Mouse (Mus musculus) olfactory bulb, adult 2 months (tissue): ENCODE data around the gene Fbxl7.

Experiments used
- CTCF ChIP-seq: fragments of 200-500 bp; IDR thresholded peaks from 2 replicates; pipeline ENCODE4 v1.5.1; 2012; ENCODE audit warnings: low read depth, mild to moderate bottlenecking, low read length, moderate library complexity; ENCODE audit not compliant: insufficient read depth
- POLR2A ChIP-seq: fragments of 200-500 bp; IDR thresholded peaks from 2 replicates; pipeline ENCODE4 v1.6.1; 2012; ENCODE audit warnings: mild to moderate bottlenecking, low read depth, low read length, moderate library complexity; ENCODE audit not compliant: insufficient read depth

DNA sequence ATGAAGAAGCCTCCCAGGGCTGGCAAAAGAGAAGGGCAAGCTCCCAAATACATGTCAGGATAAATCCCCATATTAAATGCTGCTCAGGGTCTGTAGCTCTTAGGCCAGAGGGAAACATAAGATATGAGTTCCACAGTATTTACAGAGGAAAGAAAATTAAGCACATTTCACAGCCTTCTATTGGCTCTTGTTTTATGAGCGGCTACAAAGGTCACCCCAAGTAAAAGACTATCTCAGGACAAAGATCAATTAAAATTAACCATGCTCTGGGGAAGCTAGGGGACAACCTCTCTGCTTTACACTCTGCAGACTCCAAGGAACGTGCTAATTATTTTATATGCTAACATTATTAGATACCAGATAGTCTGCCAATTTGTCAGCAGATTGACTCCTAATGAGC is 9.4 kb downstream of the Fbxl7 start:
- no peak for TF ChIP-seq CTCF
- TF ChIP-seq POLR2A, result no peak
